In genomic region chr3:152346633-152347141, GRCm38 (mm10) we compare ENCODE assay signal across 8 mouse cellular contexts. TPM values are rescaled to one million over a fixed set of nuclear protein-coding genes. Genes with fewer than 3 reads are reported as not detected.
DNase-seq lines count a peak whose midpoint lies in the region; ATAC-seq lines count a peak whose summit lies in the region.

No protein-coding gene starts in this region.

- H3K4me3 ChIP-seq in heart, embryonic 10.5 days, result peak overlapping the region; percentile 85
- H3K4me3 ChIP-seq in kidney, embryonic 14.5 days (ENCODE audit: low read length), result peak overlapping the region; percentile 70
- H3K4me3 ChIP-seq in lung, embryonic 15.5 days, result peak overlapping the region; percentile 68

- H3K9me3 ChIP-seq in heart, embryonic 10.5 days, result no peaks in the 10 kb centered on the region
- H3K9me3 ChIP-seq in kidney, embryonic 14.5 days (ENCODE audit: control insufficient read depth, low read length), result no peaks in the 10 kb centered on the region
- no peaks in the 10 kb centered on the region for H3K9me3 ChIP-seq in lung, embryonic 15.5 days

- H3K4me1 ChIP-seq in heart, embryonic 10.5 days, result peaks cover 34% of the 10 kb centered on the region
- H3K4me1 ChIP-seq in kidney, embryonic 14.5 days (ENCODE audit: control insufficient read depth, insufficient read depth, low read length), result peaks cover 14% of the 10 kb centered on the region
- H3K4me1 ChIP-seq in lung, embryonic 15.5 days, result peaks cover 13% of the 10 kb centered on the region; the same call in 1 of the 2 replicates

- intact Hi-C loops in heart, postnatal 25 days (cut with DNase I), result no loop called here

- H3K9ac ChIP-seq in kidney, embryonic 14.5 days (ENCODE audit: low read depth, low read length), result peak overlapping the region; percentile 82
- peak overlapping the region; percentile 63 for H3K9ac ChIP-seq in lung, embryonic 15.5 days

- no peaks in the 10 kb centered on the region for H3K36me3 ChIP-seq in heart, embryonic 10.5 days
- H3K36me3 ChIP-seq in kidney, embryonic 14.5 days (ENCODE audit: control insufficient read depth, insufficient read depth, low read length), result no peaks in the 10 kb centered on the region
- H3K36me3 ChIP-seq in lung, embryonic 15.5 days, result no peaks in the 10 kb centered on the region

- H3K27me3 ChIP-seq in heart, embryonic 10.5 days (ENCODE audit: insufficient read depth, poor library complexity, severe bottlenecking), result no peaks in the 10 kb centered on the region
- H3K27me3 ChIP-seq in kidney, embryonic 14.5 days (ENCODE audit: control insufficient read depth, insufficient read depth, low read length), result no peaks in the 10 kb centered on the region
- no peaks in the 10 kb centered on the region for H3K27me3 ChIP-seq in lung, embryonic 15.5 days

- peak; percentile 22 for DNase-seq in heart, adult 8-10 months (ENCODE audit: low spot score)
- no peak for DNase-seq in heart, postnatal 25 days (ENCODE audit: low spot score)
- peak; percentile 55 for DNase-seq in NIH3T3 (ENCODE audit: low read depth)
- peak; percentile 16 for DNase-seq in embryo, embryonic 11.5 days (ENCODE audit: low read depth, low spot score)
- DNase-seq in heart, embryonic 10.5 days (ENCODE audit: low spot score), result no peak
- DNase-seq in right cerebral cortex, postnatal 14 days, result peak; percentile 37

- under 1% methylated on average over 54 of the region's 54 CpGs for WGBS in heart, embryonic 10.5 days
- WGBS in kidney, embryonic 14.5 days, result 1% methylated on average over 51 of the region's 54 CpGs
- WGBS in lung, embryonic 15.5 days, result under 1% methylated on average over 46 of the region's 54 CpGs

- peak; percentile 44; the same call in 1 of the 2 replicates for ATAC-seq in kidney, embryonic 14.5 days (ENCODE audit: low FRiP score, low TSS enrichment)
- ATAC-seq in lung, embryonic 15.5 days (ENCODE audit: borderline replicate concordance, extremely low read depth, low FRiP score, low TSS enrichment), result peak; percentile 8; the same call in 1 of the 2 replicates

- peak overlapping the region; percentile 94 for H3K27ac ChIP-seq in heart, embryonic 10.5 days
- no peak overlapping the region for H3K27ac ChIP-seq in kidney, embryonic 14.5 days (ENCODE audit: low read depth, low read length)
- peak overlapping the region; percentile 69 for H3K27ac ChIP-seq in lung, embryonic 15.5 days

- H3K4me2 ChIP-seq in kidney, embryonic 14.5 days (replicated peaks; ENCODE audit: low read depth, low read length), result peak overlapping the region; percentile 55
- H3K4me2 ChIP-seq in lung, embryonic 15.5 days, result peak overlapping the region; percentile 55

RNA-seq across cellular contexts. Expression of gene Usp33, which starts 0.4 kb away (rescaled TPM):
- 10 to 100 TPM; 24.5 to 25.5 (median 24.6) TPM for total RNA-seq in heart, adult 8-10 months (2022)
- 10 to 100 TPM; 22.3 to 25.2 TPM for total RNA-seq in heart, postnatal 25 days (2021)
- 36.2 and 37.6 TPM in 2 replicates for polyA plus RNA-seq in heart, embryonic 10.5 days (2016; fragmentation: Nextera tagmentation; extraction: Ambion mirVana)
- 18.8 and 44.4 TPM in 2 replicates for polyA plus RNA-seq in kidney, embryonic 14.5 days (2014; fragmentation: Nextera tagmentation; extraction: Ambion mirVana)
- polyA plus RNA-seq in lung, embryonic 15.5 days (2015; fragmentation: Nextera tagmentation; extraction: Ambion mirVana), result 49.5 and 50.6 TPM in 2 replicates

RNA-seq across cellular contexts. Expression of gene Miga1, which starts 6.5 kb away (rescaled TPM):
- total RNA-seq in heart, adult 8-10 months (2022), result 10 to 100 TPM; 10.4 to 15.8 (median 10.9) TPM
- total RNA-seq in heart, postnatal 25 days (2021), result 10 to 100 TPM in 1 of 2 experiments, 1 to 10 TPM in 1; 9.6 to 10.3 TPM
- polyA plus RNA-seq in heart, embryonic 10.5 days (2016; fragmentation: Nextera tagmentation; extraction: Ambion mirVana), result 14.5 and 18.4 TPM in 2 replicates
- polyA plus RNA-seq in kidney, embryonic 14.5 days (2014; fragmentation: Nextera tagmentation; extraction: Ambion mirVana), result 14.0 and 23.7 TPM in 2 replicates
- 15.6 and 16.1 TPM in 2 replicates for polyA plus RNA-seq in lung, embryonic 15.5 days (2015; fragmentation: Nextera tagmentation; extraction: Ambion mirVana)

RNA-seq across cellular contexts. Expression of gene Zzz3, which starts 48.6 kb away (rescaled TPM):
- total RNA-seq in heart, adult 8-10 months (2022), result 10 to 100 TPM; 20.3 to 24.4 (median 22.7) TPM
- 10 to 100 TPM; 22.8 to 23.5 TPM for total RNA-seq in heart, postnatal 25 days (2021)
- 41.1 and 42.7 TPM in 2 replicates for polyA plus RNA-seq in heart, embryonic 10.5 days (2016; fragmentation: Nextera tagmentation; extraction: Ambion mirVana)
- polyA plus RNA-seq in kidney, embryonic 14.5 days (2014; fragmentation: Nextera tagmentation; extraction: Ambion mirVana), result 37.4 and 70.8 TPM in 2 replicates
- polyA plus RNA-seq in lung, embryonic 15.5 days (2015; fragmentation: Nextera tagmentation; extraction: Ambion mirVana), result 46.3 and 46.9 TPM in 2 replicates

Comparison
In these comparisons a context has a peak if more than half of its experiments do, and no peak if none do; other contexts are left out.
1. DNase-seq: peak in heart, adult 8-10 months (single experiment), NIH3T3 (single experiment), embryo, embryonic 11.5 days (single experiment) and right cerebral cortex, postnatal 14 days (single experiment); none in heart, postnatal 25 days (single experiment) and heart, embryonic 10.5 days (single experiment).
2. Peak in every context shown above with its lines, with median percentiles within 50 percentile points of each other: H3K4me3 ChIP-seq.